Mouse (Mus musculus) thymus, postnatal 4 days (tissue): ENCODE data around the gene Timm22.

Experiments used
- DNase-seq: peaks from one replicate; pipeline ENCODE4 v3.0.0; 2021

Gene Timm22

GRCm38 (mm10) chr11:76436864-76437437, 30.2 kb downstream of the Timm22 start:
- DNase-seq = no peak

DNA sequence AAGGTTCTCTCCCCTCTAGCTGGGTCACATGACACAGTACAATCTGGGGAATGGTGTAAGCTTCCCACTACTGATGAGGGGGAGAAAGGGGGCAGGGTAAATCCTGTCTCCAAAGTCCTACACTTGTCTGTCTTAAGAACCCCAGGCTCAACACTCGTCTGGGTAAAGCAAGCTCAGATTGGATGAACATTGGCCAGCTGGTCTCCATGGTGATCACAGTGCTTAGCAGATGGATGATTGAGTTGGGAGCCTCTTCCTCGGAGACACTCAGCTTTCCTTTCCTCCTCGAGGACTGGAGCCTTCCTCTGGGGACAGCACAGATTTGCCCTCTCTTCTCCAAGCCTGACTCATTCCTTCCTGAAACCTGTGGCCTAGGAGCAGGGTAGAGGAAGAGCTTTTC, 32.9 kb downstream of the Timm22 start:
- no peak for DNase-seq

- no peak for DNase-seq
Measured at GRCm38 (mm10) chr11:76445459-76445858, 38.7 kb downstream of the Timm22 start.

DNA sequence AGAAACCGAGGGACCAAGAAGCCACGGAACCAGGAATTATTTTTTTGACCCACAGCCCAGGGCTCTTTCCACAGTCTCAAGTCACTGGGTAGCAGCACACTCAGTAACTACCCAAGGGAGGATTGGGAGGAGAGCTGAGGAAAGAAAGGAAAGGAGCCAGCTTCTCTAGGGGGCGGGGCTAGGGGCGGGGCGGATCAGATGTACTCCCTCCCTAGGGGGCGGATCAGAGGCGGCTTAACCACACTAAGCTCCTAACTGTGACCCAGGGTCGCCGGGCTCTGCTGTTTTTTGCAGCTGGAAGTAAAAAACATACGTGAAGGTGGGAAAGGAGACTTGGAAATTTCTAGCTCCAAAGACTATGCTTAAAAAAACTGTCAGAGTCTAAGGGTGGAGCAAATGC, 39.5 kb downstream of the Timm22 start:
- peak; percentile 33 for DNase-seq

DNA sequence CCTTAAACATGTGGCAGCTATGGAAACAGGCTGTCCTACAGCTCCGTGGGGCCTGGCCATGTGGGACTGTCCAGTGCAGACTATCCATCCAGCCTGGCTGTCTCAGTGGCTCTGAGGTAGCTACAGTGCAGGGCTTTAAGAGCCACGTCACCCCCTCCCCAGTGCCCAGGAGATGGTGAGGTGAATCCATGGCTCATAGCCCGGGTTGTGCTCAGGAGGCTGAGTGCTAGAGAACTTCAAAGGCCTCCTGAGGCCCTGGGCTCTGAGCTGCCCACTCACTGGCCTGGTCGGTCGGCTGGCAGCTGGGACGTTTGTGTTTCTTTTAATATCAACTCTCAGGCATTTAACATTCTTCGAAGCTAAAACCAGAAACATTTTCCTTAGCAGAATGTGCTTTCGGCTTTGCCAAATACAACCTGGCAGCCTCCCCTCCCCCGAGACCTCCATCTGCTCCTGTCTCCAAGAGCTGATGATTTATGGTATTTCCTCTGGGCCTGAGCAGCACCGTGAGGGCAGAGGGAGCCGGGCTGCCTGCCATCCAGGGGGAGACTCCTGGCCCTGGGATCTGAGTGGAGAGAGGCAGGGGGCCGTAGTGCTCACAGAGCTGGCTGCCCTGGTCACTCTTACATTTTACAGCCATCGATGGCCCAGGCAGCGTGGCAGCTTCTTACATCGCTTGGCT, 42.9 kb downstream of the Timm22 start:
- DNase-seq = no peak

- DNase-seq = no peak
Measured at GRCm38 (mm10) chr11:76450202-76450561, 43.4 kb downstream of the Timm22 start.

GRCm38 (mm10) chr11:76454492-76454891, 47.7 kb downstream of the Timm22 start:
- peak; percentile 90 for DNase-seq

DNA sequence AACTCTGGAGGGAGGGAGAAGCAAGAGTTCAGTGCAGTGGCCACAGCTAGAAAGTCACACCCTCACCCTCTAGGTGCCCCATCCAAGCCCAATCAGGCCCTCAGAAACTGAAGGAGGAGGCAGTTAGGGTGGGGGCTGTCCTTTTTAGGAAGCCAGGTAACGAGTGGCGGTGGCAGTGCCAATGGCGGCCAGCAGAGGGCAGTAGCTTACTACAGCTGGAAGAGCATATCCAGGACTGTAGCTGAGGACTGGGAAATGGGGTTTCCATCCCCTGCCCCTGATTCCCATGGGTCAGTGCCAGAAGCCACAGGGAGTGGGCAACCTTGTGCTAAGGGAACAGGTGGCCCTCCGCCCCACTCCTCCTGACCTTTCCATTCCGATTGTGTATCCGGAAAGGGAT, 49.5 kb downstream of the Timm22 start:
- peak; percentile 97 for DNase-seq

DNA sequence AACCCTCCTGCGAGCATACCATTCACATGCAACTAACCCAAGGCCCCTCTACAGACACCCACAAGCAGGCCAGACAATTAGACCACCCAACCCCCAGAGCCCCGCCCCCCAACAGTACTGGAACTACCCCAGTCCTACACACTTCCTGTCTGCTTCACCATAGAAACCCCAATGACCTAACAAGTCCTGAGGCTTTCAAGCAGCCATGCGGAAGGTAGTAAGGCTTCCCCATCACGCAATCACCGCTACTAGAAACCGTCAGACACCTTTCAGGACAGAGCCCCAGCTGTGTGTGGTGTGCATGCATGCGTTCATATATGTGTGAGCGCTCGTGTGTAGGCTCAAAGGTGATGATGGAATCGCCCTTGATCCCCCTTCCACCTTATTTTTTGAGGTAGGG, 50.1 kb downstream of the Timm22 start:
- DNase-seq = peak; percentile 39

- no peak for DNase-seq
Measured at GRCm38 (mm10) chr11:76458730-76459129, 52.0 kb downstream of the Timm22 start.

DNA sequence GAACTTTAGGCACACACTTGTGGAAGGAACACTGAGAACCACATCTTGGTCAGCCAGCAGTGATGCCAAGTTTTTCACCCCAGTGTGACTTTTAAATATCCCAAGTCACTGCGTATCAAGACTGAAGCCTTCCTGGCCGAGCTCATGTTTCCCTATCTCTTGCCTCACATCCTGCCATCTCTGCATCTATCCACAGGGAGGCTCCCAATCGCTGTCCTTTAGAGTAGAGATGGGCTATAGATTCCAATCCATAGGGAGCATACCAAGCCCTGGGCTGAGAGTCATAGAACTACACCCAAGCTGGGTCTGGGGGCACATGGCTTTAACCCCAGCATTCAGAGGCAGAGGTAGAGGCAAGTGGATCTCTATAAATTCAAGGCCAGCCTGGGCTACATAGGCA, 52.7 kb downstream of the Timm22 start:
- DNase-seq = no peak

GRCm38 (mm10) chr11:76461201-76461600, 54.4 kb downstream of the Timm22 start:
- DNase-seq = peak; percentile 50

- DNase-seq = no peak
Measured at GRCm38 (mm10) chr11:76461696-76462095, 54.9 kb downstream of the Timm22 start.

- DNase-seq = no peak
Measured at GRCm38 (mm10) chr11:76465879-76466278, 59.1 kb downstream of the Timm22 start.
